Mouse (Mus musculus): ENCODE data around the gene Dysf. TPM values are rescaled to one million over a fixed set of nuclear protein-coding genes. Genes with fewer than 3 reads are reported as not detected.
A peak's percentile ranks its signal among the peaks of the same experiment; 100 is the strongest.

Dysf gene
- polyA plus RNA-seq, 1 experiment, result 1.7 TPM

DNA sequence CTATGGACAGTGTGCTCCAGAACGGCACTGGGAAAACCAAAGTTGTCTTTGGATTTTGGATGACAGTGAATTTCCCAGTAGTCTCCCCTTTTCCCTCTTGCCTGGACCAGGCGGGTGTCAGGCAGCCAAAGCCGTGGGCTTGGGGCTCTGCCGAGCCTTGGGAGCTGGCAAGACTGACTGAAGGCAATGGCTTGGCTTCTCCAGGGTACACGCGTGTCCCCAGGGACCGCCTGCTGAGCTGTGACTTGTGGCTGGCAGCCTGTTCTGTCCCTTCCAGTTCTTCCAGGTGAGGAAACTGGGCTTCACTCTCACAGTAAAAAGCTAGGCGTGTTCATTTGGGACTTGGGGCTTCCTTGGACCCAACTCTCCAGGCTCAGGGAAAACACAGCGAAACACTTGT lies 86.1 kb downstream of the Dysf start:
- Histone ChIP-seq H3K27me3 (ENCODE audit: control insufficient read depth, insufficient read depth, low read length) (no peaks in the 10 kb centered on the region), H3K36me3 (ENCODE audit: control insufficient read depth, insufficient read depth, low read length) (no peaks in the 10 kb centered on the region), H3K4me3 (ENCODE audit: control insufficient read depth, low read depth, low read length) (no peak overlapping the region), H3K27ac (ENCODE audit: control insufficient read depth, insufficient read depth, low read depth, low read length) (no peak overlapping the region), H3K4me1 (ENCODE audit: control insufficient read depth, insufficient read depth, low read length) (no peaks in the 10 kb centered on the region)
- TF ChIP-seq CTCF (IDR thresholded peaks at IDR 0.05; ENCODE audit: control insufficient read depth, insufficient read depth, insufficient replicate concordance, low read depth, low read length) (no peak), POLR2A (IDR thresholded peaks at IDR 0.05; ENCODE audit: control insufficient read depth, low read depth, low read length) (no peak)

DNA sequence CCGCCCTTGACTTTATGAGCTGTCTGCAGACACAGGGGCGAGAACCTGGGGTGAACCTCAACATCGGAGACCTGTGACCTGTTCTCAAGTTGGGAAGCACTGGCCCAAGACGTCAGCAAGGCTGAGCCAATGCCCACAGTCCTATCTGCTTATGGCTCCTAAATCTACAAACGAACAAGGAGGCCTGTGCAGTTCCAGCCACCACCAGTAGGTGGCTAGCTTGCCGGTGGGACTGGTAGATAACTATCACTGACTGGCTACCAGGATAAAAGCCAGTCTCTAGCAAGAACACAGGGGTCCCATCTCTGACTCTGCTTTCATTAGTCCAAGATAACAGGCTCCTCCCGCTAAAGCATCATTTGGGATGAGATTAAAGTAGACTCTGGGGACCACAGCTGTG lies 86.6 kb downstream of the Dysf start:
- Histone ChIP-seq H3K4me3 (ENCODE audit: control insufficient read depth, low read depth, low read length) (no peak overlapping the region), H3K27ac (ENCODE audit: control insufficient read depth, insufficient read depth, low read depth, low read length) (no peak overlapping the region)

DNA sequence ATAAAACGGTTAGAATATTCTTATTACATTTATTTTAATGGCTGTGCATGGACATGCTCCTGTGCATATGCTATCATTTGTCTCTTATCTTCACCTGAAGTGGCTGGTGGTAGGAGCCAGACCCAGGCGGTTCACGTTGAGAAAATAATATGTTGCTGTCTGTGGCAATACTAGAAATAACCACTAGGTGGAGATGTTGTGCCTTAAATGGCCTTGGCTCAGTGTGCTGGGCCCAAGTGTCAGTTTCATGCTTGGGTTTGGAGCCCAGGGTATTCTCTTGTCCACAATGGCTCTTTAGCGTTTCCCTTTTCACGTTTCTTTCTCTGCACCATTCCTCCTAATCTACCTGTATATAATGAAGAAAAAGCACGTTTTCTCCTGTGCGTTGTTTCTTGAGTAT lies 87.5 kb downstream of the Dysf start:
- no peak overlapping the region for H3K27ac ChIP-seq (ENCODE audit: control insufficient read depth, insufficient read depth, low read depth, low read length)
- H3K4me3 ChIP-seq (ENCODE audit: control insufficient read depth, low read depth, low read length), result no peak overlapping the region
- H3K4me1 ChIP-seq (ENCODE audit: control insufficient read depth, insufficient read depth, low read length), result no peaks in the 10 kb centered on the region
- H3K27me3 ChIP-seq (ENCODE audit: control insufficient read depth, insufficient read depth, low read length), result no peaks in the 10 kb centered on the region
- H3K36me3 ChIP-seq (ENCODE audit: control insufficient read depth, insufficient read depth, low read length), result no peaks in the 10 kb centered on the region
- TF ChIP-seq CTCF (IDR thresholded peaks at IDR 0.05; ENCODE audit: control insufficient read depth, insufficient read depth, insufficient replicate concordance, low read depth, low read length), result peak; percentile 45; the same call in 1 of the 2 replicates
- no peak for TF ChIP-seq POLR2A (IDR thresholded peaks at IDR 0.05; ENCODE audit: control insufficient read depth, low read depth, low read length)

More for the DNA sequence above, 86.6 kb downstream of the Dysf start:
- Histone ChIP-seq H3K27me3 (ENCODE audit: control insufficient read depth, insufficient read depth, low read length) (no peaks in the 10 kb centered on the region), H3K36me3 (ENCODE audit: control insufficient read depth, insufficient read depth, low read length) (no peaks in the 10 kb centered on the region), H3K4me1 (ENCODE audit: control insufficient read depth, insufficient read depth, low read length) (no peaks in the 10 kb centered on the region)
- TF ChIP-seq POLR2A (IDR thresholded peaks at IDR 0.05; ENCODE audit: control insufficient read depth, low read depth, low read length) (no peak), CTCF (IDR thresholded peaks at IDR 0.05; ENCODE audit: control insufficient read depth, insufficient read depth, insufficient replicate concordance, low read depth, low read length) (peak; percentile 82; the same call in 1 of the 2 replicates)

DNA sequence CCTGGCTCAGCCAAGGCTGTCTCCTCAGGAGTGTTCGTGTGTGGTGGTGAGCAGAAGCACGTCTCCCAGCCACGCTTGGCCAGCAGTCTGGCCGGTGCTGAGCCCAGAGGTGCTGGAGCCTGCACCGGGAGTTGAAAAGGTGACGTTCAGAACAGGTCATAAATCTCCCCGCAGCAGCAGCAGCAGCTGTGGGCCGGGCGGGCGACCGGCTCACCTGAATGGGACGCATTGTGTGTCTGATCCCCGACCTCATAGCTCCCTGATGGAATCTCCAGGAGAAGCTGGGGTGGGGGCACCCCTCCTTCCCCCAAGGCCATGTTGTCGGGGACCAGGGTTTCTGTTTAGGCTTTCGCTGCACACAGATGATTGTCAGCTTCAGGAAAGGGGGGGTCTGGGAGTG lies 93.6 kb downstream of the Dysf start:
- no peak for TF ChIP-seq POLR2A (IDR thresholded peaks at IDR 0.05; ENCODE audit: control insufficient read depth, low read depth, low read length)
- TF ChIP-seq CTCF (IDR thresholded peaks at IDR 0.05; ENCODE audit: control insufficient read depth, insufficient read depth, insufficient replicate concordance, low read depth, low read length), result no peak

DNA sequence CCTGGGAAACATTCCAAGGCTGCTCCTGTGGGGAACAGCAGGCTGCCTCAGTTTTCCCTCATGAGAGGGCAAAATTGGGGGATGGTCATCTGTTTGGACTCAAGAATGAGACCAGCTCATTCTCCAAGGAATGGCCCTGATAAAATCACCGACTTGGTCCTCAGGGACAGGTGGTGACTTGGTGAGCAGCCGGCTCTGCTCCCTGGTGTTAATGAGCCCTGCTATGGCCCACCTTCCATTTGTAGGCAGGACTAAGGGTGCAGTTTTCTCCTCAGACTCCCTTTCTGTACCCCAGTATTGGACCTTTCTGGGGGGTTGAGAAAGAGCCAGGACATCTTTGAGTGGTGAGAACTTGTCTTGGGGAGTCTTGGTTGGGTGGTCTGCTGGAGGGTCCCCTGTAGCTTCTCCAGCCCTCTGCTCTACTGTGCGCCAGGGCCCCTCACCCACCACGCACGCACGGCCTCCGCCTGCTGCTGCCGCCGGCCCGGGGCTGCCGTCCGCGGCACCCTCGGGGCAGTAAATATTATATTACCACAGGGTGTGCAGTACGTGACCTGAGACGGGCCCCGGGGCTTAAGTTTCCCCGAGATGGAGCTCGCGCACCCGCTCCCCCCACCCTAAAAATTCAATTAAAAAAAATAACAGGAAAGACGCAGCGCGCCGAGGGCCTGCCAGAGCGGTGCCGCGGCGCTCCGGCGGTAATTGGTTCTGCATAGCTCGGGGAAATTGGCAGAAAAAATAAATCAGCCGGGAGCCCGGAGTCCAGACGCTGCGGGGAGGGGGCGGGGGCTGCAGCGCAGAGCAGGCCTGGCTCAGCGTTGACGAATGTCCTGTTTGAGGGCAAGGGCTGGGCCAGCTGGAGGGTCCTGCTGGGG lies 97.0 kb downstream of the Dysf start:
- TF ChIP-seq CTCF (IDR thresholded peaks at IDR 0.05; ENCODE audit: control insufficient read depth, insufficient read depth, insufficient replicate concordance, low read depth, low read length), result no peak
- no peak for TF ChIP-seq POLR2A (IDR thresholded peaks at IDR 0.05; ENCODE audit: control insufficient read depth, low read depth, low read length)
- peaks cover 9% of the 10 kb centered on the region for H3K4me1 ChIP-seq (ENCODE audit: control insufficient read depth, insufficient read depth, low read length)

More for the DNA sequence above, 93.6 kb downstream of the Dysf start:
- H3K27ac ChIP-seq (ENCODE audit: control insufficient read depth, insufficient read depth, low read depth, low read length), result no peak overlapping the region
- H3K4me3 ChIP-seq (ENCODE audit: control insufficient read depth, low read depth, low read length), result no peak overlapping the region
- H3K36me3 ChIP-seq (ENCODE audit: control insufficient read depth, insufficient read depth, low read length), result no peaks in the 10 kb centered on the region
- no peaks in the 10 kb centered on the region for H3K27me3 ChIP-seq (ENCODE audit: control insufficient read depth, insufficient read depth, low read length)
- H3K4me1 ChIP-seq (ENCODE audit: control insufficient read depth, insufficient read depth, low read length), result peaks cover 9% of the 10 kb centered on the region

DNA sequence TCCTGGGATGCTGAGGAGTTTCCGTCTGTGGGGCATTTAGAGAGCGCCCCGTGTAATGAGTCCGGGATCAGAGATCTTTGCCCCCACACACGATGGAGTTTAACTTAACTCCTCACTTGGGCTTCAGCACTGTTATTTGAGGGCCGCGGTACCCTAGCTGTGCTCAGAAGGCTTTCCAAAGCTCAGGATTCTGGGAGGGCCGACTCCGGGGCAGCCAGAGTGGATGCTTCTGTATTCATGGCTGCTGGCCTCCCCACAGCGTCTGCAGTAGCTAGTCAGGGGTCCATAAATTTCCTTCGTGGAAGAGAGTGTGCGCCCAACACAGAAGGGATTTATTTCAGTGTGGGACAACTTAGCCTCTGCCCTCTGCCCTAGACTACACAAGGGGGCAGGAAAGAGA lies 97.7 kb downstream of the Dysf start:
- H3K27ac ChIP-seq (ENCODE audit: control insufficient read depth, insufficient read depth, low read depth, low read length), result no peak overlapping the region
- H3K27me3 ChIP-seq (ENCODE audit: control insufficient read depth, insufficient read depth, low read length), result no peaks in the 10 kb centered on the region
- H3K36me3 ChIP-seq (ENCODE audit: control insufficient read depth, insufficient read depth, low read length), result no peaks in the 10 kb centered on the region
- H3K4me3 ChIP-seq (ENCODE audit: control insufficient read depth, low read depth, low read length), result peak overlapping the region; percentile 48
- H3K4me1 ChIP-seq (ENCODE audit: control insufficient read depth, insufficient read depth, low read length), result peaks cover 9% of the 10 kb centered on the region
- TF ChIP-seq CTCF (IDR thresholded peaks at IDR 0.05; ENCODE audit: control insufficient read depth, insufficient read depth, insufficient replicate concordance, low read depth, low read length) (no peak), POLR2A (IDR thresholded peaks at IDR 0.05; ENCODE audit: control insufficient read depth, low read depth, low read length) (no peak)

More for the DNA sequence above, 97.0 kb downstream of the Dysf start:
- Histone ChIP-seq H3K36me3 (ENCODE audit: control insufficient read depth, insufficient read depth, low read length) (no peaks in the 10 kb centered on the region), H3K4me3 (ENCODE audit: control insufficient read depth, low read depth, low read length) (peak overlapping the region; percentile 48), H3K27ac (ENCODE audit: control insufficient read depth, insufficient read depth, low read depth, low read length) (no peak overlapping the region), H3K27me3 (ENCODE audit: control insufficient read depth, insufficient read depth, low read length) (no peaks in the 10 kb centered on the region)

DNA sequence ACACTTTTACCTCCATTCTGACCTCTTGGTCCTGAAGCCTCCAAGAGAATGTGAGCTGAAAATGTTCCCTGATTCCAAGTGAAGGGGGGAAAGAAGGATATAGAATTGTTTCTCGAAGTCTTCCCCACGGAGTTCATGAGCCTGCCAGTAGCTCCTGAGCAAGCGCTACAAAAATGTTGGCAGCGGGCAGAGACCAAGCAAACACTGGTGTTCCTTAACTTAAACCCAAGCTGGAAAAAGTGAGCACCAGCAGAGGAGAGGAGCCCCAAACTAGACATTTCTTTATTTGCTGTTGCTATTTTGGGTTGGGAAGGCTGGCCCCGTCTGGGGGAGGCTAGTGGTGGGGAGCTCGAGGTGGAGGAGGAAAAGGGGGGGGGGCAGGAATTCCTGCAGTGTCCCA lies 102.0 kb downstream of the Dysf start:
- TF ChIP-seq POLR2A (IDR thresholded peaks at IDR 0.05; ENCODE audit: control insufficient read depth, low read depth, low read length) (no peak), CTCF (IDR thresholded peaks at IDR 0.05; ENCODE audit: control insufficient read depth, insufficient read depth, insufficient replicate concordance, low read depth, low read length) (no peak)
- Histone ChIP-seq H3K4me3 (ENCODE audit: control insufficient read depth, low read depth, low read length) (no peak overlapping the region), H3K27ac (ENCODE audit: control insufficient read depth, insufficient read depth, low read depth, low read length) (no peak overlapping the region), H3K27me3 (ENCODE audit: control insufficient read depth, insufficient read depth, low read length) (no peaks in the 10 kb centered on the region), H3K36me3 (ENCODE audit: control insufficient read depth, insufficient read depth, low read length) (no peaks in the 10 kb centered on the region), H3K4me1 (ENCODE audit: control insufficient read depth, insufficient read depth, low read length) (peaks cover 7% of the 10 kb centered on the region)
